Mouse (Mus musculus) lung, postnatal 0 days (tissue): ENCODE data around the gene Fam172a. TPM values are rescaled to one million over a fixed set of nuclear protein-coding genes. Genes with fewer than 3 reads are reported as not detected.

Experiments
- ATAC-seq: fragments of 200-750 bp; cut with Nextera tagmentation; 2 replicates; pipeline ENCODE4 v1.8.0; 2017; ENCODE audit warnings: moderate library complexity
- DNase-seq: peaks from one replicate; pipeline ENCODE4 v3.0.0-alpha.2; 2016; ENCODE audit warnings: low spot score
- H3K27ac ChIP-seq: fragments of 300-500 bp; sonication (generic); 2 replicates; pipeline ENCODE4 v1.5.1; 2014; ENCODE audit warnings: antibody characterized with exemption, mild to moderate bottlenecking, low read length, mixed read lengths
- H3K27me3 ChIP-seq: fragments of 300-500 bp; sonication (generic); replicated peaks from 2 replicates; pipeline ENCODE4 v1.6.1; 2014; ENCODE audit warnings: low read length, mixed read lengths; ENCODE audit not compliant: insufficient read depth
- H3K36me3 ChIP-seq: fragments of 300-500 bp; sonication (generic); 2 replicates; pipeline ENCODE4 v1.6.1; 2014; ENCODE audit warnings: low read length, mixed read lengths; ENCODE audit not compliant: insufficient read depth
- H3K4me1 ChIP-seq: fragments of 300-500 bp; sonication (generic); 2 replicates; pipeline ENCODE4 v1.6.1; 2014; ENCODE audit warnings: antibody characterized with exemption, low read depth, low read length, mixed read lengths; ENCODE audit not compliant: insufficient read depth
- H3K4me2 ChIP-seq: fragments of 300-500 bp; sonication (generic); replicated peaks from 2 replicates; pipeline ENCODE4 v1.6.1; 2014; ENCODE audit warnings: low read depth, mild to moderate bottlenecking, low read length, moderate library complexity, mixed read lengths
- H3K4me3 ChIP-seq: fragments of 300-500 bp; sonication (generic); 2 replicates; pipeline ENCODE4 v1.5.1; 2014; ENCODE audit warnings: low read depth, low read length
- H3K9ac ChIP-seq: fragments of 300-500 bp; sonication (generic); replicated peaks from 2 replicates; pipeline ENCODE4 v1.6.1; 2014; ENCODE audit warnings: low read depth, mild to moderate bottlenecking
- H3K9me3 ChIP-seq: fragments of 300-500 bp; sonication (generic); 2 replicates; pipeline ENCODE4 v1.6.1; 2016; ENCODE audit warnings: low read length, mixed read lengths
- CTCF ChIP-seq: IDR thresholded peaks from 2 replicates; pipeline ENCODE4 v1.5.1; 2016; ENCODE audit warnings: antibody characterized with exemption, mild to moderate bottlenecking
- EP300 ChIP-seq: IDR thresholded peaks from 2 replicates; pipeline ENCODE4 v1.6.1; 2016; ENCODE audit warnings: antibody characterized with exemption, mild to moderate bottlenecking, control low read depth
- WGBS: fragments of 180-500 bp; shearing (Covaris S2); extraction: QIAGEN DNeasy Blood & Tissue Kit; methylation state at CpG from one replicate; pipeline ENCODE4 v1.1.7; 2014; 5-methylcytosine and 5-hydroxymethylcytosine counted together
- polyA plus RNA-seq: library from polyadenylated mRNA; unstranded; fragments of >200 nt; fragmentation: Nextera tagmentation; extraction: Ambion mirVana; gene quantifications from 2 replicates; pipeline ENCODE4 v1.2.1, GENCODE M21; 2015

Gene Fam172a
- polyA plus RNA-seq, 1 experiment from 2014 or later = 21.8 TPM

DNA sequence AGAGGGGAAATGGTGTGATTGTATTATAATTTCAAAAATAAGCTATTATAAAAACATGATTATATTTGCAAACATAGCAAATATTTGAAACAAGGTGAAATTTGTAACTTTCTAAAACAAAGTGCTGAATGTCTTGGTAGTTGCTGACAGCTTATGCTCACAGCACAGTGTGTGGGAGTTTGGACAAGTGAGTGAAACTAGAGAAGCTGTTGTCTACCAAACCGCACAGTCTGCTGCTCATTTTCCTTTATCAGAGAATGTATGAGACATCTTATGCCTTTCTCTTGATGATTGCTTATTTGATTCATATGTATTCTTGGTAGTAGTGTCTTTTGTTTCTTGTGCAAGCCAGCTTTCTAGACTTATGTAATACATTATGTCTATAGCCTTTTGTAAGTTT is 335.4 kb downstream of the Fam172a start:
- no peaks in the 10 kb centered on the region for H3K9me3 ChIP-seq
- no peaks in the 10 kb centered on the region for H3K27me3 ChIP-seq
- WGBS = 55% methylated on average over 1 of the region's 1 CpGs
- no peak for DNase-seq
- no peak overlapping the region for H3K4me3 ChIP-seq
- no peak overlapping the region for H3K9ac ChIP-seq
- H3K27ac ChIP-seq = no peak overlapping the region
- no peak for TF ChIP-seq CTCF
- no peak for TF ChIP-seq EP300
- no peak overlapping the region for H3K4me2 ChIP-seq
- no peak for ATAC-seq
- H3K36me3 ChIP-seq = no peaks in the 10 kb centered on the region
- H3K4me1 ChIP-seq = no peaks in the 10 kb centered on the region

- no peaks in the 10 kb centered on the region for H3K9me3 ChIP-seq
- H3K27ac ChIP-seq = no peak overlapping the region
- DNase-seq = no peak
- no peak overlapping the region for H3K4me3 ChIP-seq
- TF ChIP-seq CTCF = no peak
- TF ChIP-seq EP300 = no peak
- no peak overlapping the region for H3K9ac ChIP-seq
- H3K36me3 ChIP-seq = no peaks in the 10 kb centered on the region
- WGBS = 64% methylated on average over 6 of the region's 6 CpGs
- no peak overlapping the region for H3K4me2 ChIP-seq
- no peaks in the 10 kb centered on the region for H3K27me3 ChIP-seq
- no peaks in the 10 kb centered on the region for H3K4me1 ChIP-seq
- no peak for ATAC-seq
These were observed 341.4 kb downstream of the Fam172a start for GRCm38 (mm10) chr13:78043203-78043602.

DNA sequence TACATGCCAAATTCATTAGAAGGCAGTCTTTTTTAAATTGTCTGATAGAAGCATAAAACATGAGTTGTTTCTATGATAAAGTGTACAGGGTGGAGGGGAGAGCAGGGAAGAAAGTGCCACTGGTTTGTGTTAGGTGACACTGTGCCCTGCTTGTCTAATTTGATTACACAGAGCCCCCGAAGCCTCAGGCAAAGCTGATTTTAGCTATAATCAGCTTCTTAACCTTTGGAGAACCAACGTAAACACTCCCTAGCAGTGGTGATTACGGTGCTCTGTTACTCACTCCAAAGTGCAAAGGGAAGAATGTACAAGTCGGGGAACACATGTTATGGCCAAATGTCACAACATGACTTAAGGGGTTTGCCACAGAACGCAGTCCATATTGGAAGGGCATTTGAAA is 343.3 kb downstream of the Fam172a start:
- Histone ChIP-seq H3K27me3 (no peaks in the 10 kb centered on the region), H3K9ac (no peak overlapping the region), H3K36me3 (no peaks in the 10 kb centered on the region), H3K4me3 (no peak overlapping the region), H3K27ac (no peak overlapping the region), H3K4me1 (no peaks in the 10 kb centered on the region), H3K9me3 (no peaks in the 10 kb centered on the region), H3K4me2 (no peak overlapping the region)
- no peak for DNase-seq
- WGBS = 28% methylated on average over 5 of the region's 5 CpGs
- TF ChIP-seq EP300 (no peak), CTCF (no peak)
- no peak for ATAC-seq

GRCm38 (mm10) chr13:78087751-78088150 is 385.9 kb downstream of the Fam172a start:
- Histone ChIP-seq H3K27me3 (no peaks in the 10 kb centered on the region), H3K9ac (no peak overlapping the region), H3K27ac (no peak overlapping the region), H3K4me3 (no peak overlapping the region), H3K36me3 (no peaks in the 10 kb centered on the region), H3K4me1 (no peaks in the 10 kb centered on the region), H3K9me3 (no peaks in the 10 kb centered on the region), H3K4me2 (no peak overlapping the region)
- ATAC-seq (no peak), DNase-seq (no peak)
- WGBS = 70% methylated on average over 4 of the region's 4 CpGs
- TF ChIP-seq EP300 = no peak
- TF ChIP-seq CTCF = no peak

DNA sequence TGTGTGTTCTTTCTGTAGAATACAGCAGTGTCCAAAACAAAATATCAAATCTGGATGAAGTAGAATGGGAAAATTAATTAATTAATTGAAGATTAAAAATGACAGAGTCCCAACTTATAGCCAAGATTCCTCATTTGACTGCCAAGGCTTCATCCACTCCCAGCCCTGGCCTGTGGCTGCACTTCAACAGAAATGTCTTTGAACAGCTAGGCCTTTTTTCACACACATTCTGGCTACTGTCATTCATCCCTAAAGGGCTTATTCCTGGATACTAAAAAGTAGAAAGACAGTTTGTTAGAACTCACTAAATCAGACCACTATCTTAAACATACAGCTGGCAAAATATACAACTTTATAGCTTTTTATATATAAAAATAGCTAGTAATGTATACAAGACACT is 388.9 kb downstream of the Fam172a start:
- Histone ChIP-seq H3K9me3 (no peaks in the 10 kb centered on the region), H3K4me3 (no peak overlapping the region), H3K4me2 (no peak overlapping the region), H3K9ac (no peak overlapping the region), H3K27me3 (no peaks in the 10 kb centered on the region), H3K27ac (no peak overlapping the region), H3K36me3 (no peaks in the 10 kb centered on the region), H3K4me1 (no peaks in the 10 kb centered on the region)
- DNase-seq (no peak), ATAC-seq (no peak)
- TF ChIP-seq CTCF = no peak
- no peak for TF ChIP-seq EP300

DNA sequence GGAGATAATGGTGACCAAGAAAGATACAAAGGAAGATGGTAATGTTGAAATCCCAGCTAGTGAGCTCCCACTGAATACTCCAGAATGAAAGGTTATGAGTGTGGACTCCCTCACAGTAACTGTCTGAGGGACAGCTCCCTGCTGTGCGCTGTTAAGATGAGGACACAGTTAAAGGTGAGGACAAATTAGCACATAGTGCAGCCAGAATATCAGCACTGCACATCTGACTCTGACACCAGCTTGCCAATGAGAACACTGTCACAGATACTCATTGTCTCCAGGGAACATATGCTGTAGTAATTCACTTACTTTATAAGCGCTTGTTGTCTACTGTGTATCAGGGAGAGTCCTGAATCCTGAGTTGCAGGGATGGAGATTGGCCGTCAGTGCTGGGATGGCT is 390.1 kb downstream of the Fam172a start:
- Histone ChIP-seq H3K27me3 (no peaks in the 10 kb centered on the region), H3K4me3 (no peak overlapping the region), H3K36me3 (no peaks in the 10 kb centered on the region), H3K27ac (no peak overlapping the region), H3K4me1 (no peaks in the 10 kb centered on the region), H3K4me2 (no peak overlapping the region), H3K9me3 (no peaks in the 10 kb centered on the region), H3K9ac (no peak overlapping the region)
- ATAC-seq (no peak), DNase-seq (no peak)
- no peak for TF ChIP-seq EP300
- 85% methylated on average over 3 of the region's 3 CpGs for WGBS

GRCm38 (mm10) chr13:78094352-78094751 is 392.5 kb downstream of the Fam172a start:
- TF ChIP-seq CTCF = peak; percentile 22
- TF ChIP-seq EP300 = no peak
- Histone ChIP-seq H3K4me3 (no peak overlapping the region), H3K27me3 (no peaks in the 10 kb centered on the region), H3K4me2 (no peak overlapping the region), H3K9me3 (no peaks in the 10 kb centered on the region), H3K36me3 (no peaks in the 10 kb centered on the region), H3K9ac (no peak overlapping the region), H3K27ac (no peak overlapping the region), H3K4me1 (no peaks in the 10 kb centered on the region)
- DNase-seq = no peak
- ATAC-seq = no peak
- 88% methylated on average over 2 of the region's 2 CpGs for WGBS
